Mouse (Mus musculus) neural tube, embryonic 12.5 days (tissue): ENCODE measurements around the gene 4930438A08Rik. TPM values are rescaled to one million over a fixed set of nuclear protein-coding genes. Genes with fewer than 3 reads are reported as not detected.
A peak's percentile ranks its signal among the peaks of the same experiment; 100 is the strongest.

Experiments
- ATAC-seq: fragments of 200-750 bp; cut with Nextera tagmentation; 2 replicates; pipeline ENCODE4 v1.8.0; 2017; ENCODE audit warnings: low read depth, mild to moderate bottlenecking, moderate TSS enrichment, moderate library complexity; ENCODE audit not compliant: low FRiP score
- H3K27ac ChIP-seq: fragments of 300-500 bp; sonication (generic); 2 replicates; pipeline ENCODE4 v1.5.1; 2016
- H3K27me3 ChIP-seq: fragments of 300-500 bp; sonication (generic); replicated peaks from 2 replicates; pipeline ENCODE4 v1.6.1; 2016; ENCODE audit warnings: mild to moderate bottlenecking
- H3K36me3 ChIP-seq: fragments of 300-500 bp; sonication (generic); 2 replicates; pipeline ENCODE4 v1.6.1; 2016; ENCODE audit warnings: mild to moderate bottlenecking
- H3K4me1 ChIP-seq: fragments of 300-500 bp; sonication (generic); 2 replicates; pipeline ENCODE4 v1.6.1; 2016
- H3K4me2 ChIP-seq: fragments of 300-500 bp; sonication (generic); replicated peaks from 2 replicates; pipeline ENCODE4 v1.6.1; 2016; ENCODE audit warnings: mild to moderate bottlenecking
- H3K4me3 ChIP-seq: fragments of 300-500 bp; sonication (generic); 2 replicates; pipeline ENCODE4 v1.5.1; 2016
- H3K9ac ChIP-seq: fragments of 300-500 bp; sonication (generic); 2 replicates; pipeline ENCODE4 v1.6.1; 2016; ENCODE audit warnings: mild to moderate bottlenecking
- H3K9me3 ChIP-seq: fragments of 300-500 bp; sonication (generic); 2 replicates; pipeline ENCODE4 v1.6.1; 2016; ENCODE audit warnings: mild to moderate bottlenecking
- WGBS: fragments of 180-500 bp; shearing (Covaris S2); methylation state at CpG from one replicate; pipeline ENCODE4 v1.1.7; 2016; 5-methylcytosine and 5-hydroxymethylcytosine counted together
- polyA plus RNA-seq: library from polyadenylated mRNA; unstranded; fragments of >200 nt; fragmentation: Nextera tagmentation; extraction: Ambion mirVana; gene quantifications from 2 replicates; pipeline ENCODE4 v1.2.1, GENCODE M21; 2016

The 4930438A08Rik gene
- polyA plus RNA-seq, 1 experiment from 2014 or later: 0.15 TPM

DNA sequence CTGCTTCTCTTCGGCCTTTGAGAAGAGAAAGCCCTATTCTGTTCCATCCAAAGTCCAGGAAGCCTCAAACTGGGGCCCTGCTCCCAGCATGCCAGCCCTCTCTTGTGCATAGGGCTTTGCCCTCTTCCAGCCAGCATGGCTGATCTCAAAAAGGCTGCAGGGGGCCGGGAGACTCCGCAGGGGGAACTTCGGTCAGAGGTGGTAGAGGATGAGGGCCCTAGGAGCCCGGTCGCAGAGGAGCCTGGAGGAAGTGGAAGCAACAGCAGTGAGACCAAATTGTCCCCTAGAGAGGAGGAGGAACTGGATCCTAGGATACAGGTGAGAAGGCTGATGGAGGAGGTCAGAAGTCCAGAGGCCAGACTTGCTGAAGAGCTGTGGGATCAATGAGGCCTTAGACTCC lies 56.9 kb downstream of the 4930438A08Rik start:
- H3K36me3 ChIP-seq: peaks cover 39% of the 10 kb centered on the region
- 93% methylated on average over 6 of the region's 6 CpGs for WGBS
- H3K4me1 ChIP-seq: peaks cover 31% of the 10 kb centered on the region
- peak overlapping the region; percentile 72 for H3K4me3 ChIP-seq
- H3K4me2 ChIP-seq: peak overlapping the region; percentile 99
- no peaks in the 10 kb centered on the region for H3K9me3 ChIP-seq
- H3K9ac ChIP-seq: peak overlapping the region; percentile 85
- ATAC-seq: no peak
- no peak overlapping the region for H3K27ac ChIP-seq
- H3K27me3 ChIP-seq: no peaks in the 10 kb centered on the region

DNA sequence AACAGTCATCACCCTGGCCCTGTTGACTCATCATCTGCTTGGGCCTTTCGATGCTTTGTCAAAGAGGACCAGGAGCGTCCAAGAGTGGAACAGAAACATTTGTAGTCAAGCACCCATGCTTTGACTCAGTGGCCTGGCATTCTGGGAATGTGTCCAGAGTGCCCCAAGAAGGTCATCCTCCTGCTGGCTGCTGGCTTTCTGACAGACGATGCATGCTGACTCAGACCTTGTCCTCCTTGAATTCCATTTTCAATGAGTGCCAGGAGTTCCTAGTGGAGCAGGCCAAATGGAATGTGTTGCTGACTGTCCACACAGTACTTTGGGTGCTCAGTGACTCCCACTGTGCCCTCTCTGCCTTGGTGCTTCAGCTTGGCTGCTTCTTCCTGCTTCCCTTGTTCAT lies 60.1 kb downstream of the 4930438A08Rik start:
- Histone ChIP-seq H3K9me3 (no peaks in the 10 kb centered on the region), H3K36me3 (peaks cover 50% of the 10 kb centered on the region), H3K27ac (no peak overlapping the region), H3K4me2 (no peak overlapping the region), H3K9ac (no peak overlapping the region), H3K27me3 (no peaks in the 10 kb centered on the region), H3K4me3 (no peak overlapping the region), H3K4me1 (peaks cover 24% of the 10 kb centered on the region)
- 81% methylated on average over 3 of the region's 3 CpGs for WGBS
- ATAC-seq: no peak

Other genes starting within 250 kb of the 4930438A08Rik start
- gene Gm12248, start 181.7 kb upstream of the 4930438A08Rik start, polyA plus RNA-seq: not detected in 2 replicates
- 109 and 116 TPM in 2 replicates for gene Cnot8, start 170.6 kb upstream of the 4930438A08Rik start, polyA plus RNA-seq
- 19.1 and 22.3 TPM in 2 replicates for gene Gemin5, start 106.3 kb upstream of the 4930438A08Rik start, polyA plus RNA-seq
- 111 and 115 TPM in 2 replicates for gene Mrpl22, start 103.1 kb upstream of the 4930438A08Rik start, polyA plus RNA-seq
- gene Igtp, start 75.2 kb upstream of the 4930438A08Rik start, polyA plus RNA-seq: 2.0 TPM in 2 replicates
- gene Irgm2, start 75.2 kb upstream of the 4930438A08Rik start, polyA plus RNA-seq: 0.50 and 0.85 TPM in 2 replicates
- gene Zfp692, start 32.3 kb downstream of the 4930438A08Rik start, polyA plus RNA-seq: 27.4 and 30.8 TPM in 2 replicates
- 32.0 and 32.2 TPM in 2 replicates for gene Zfp672, start 55.5 kb downstream of the 4930438A08Rik start, polyA plus RNA-seq
- 51.5 and 52.8 TPM in 2 replicates for gene Sh3bp5l, start 55.9 kb downstream of the 4930438A08Rik start, polyA plus RNA-seq
- not detected in 2 replicates for gene Lypd8, start 104.2 kb downstream of the 4930438A08Rik start, polyA plus RNA-seq
- gene 1810065E05Rik, start 146.3 kb downstream of the 4930438A08Rik start, polyA plus RNA-seq: not detected in 2 replicates
- not detected in 2 replicates for gene Gm12253, start 157.8 kb downstream of the 4930438A08Rik start, polyA plus RNA-seq
- not detected in 2 replicates for gene Lypd9, start 178.1 kb downstream of the 4930438A08Rik start, polyA plus RNA-seq
- not detected in 2 replicates for gene Olfr30, start 187.5 kb downstream of the 4930438A08Rik start, polyA plus RNA-seq
- gene Olfr332, start 217.8 kb downstream of the 4930438A08Rik start, polyA plus RNA-seq: not detected in 2 replicates
- gene Olfr331, start 227.8 kb downstream of the 4930438A08Rik start, polyA plus RNA-seq: not detected in 2 replicates